Mouse (Mus musculus): ENCODE measurements around the gene Mllt3. TPM values are rescaled to one million over a fixed set of nuclear protein-coding genes. Genes with fewer than 3 reads are reported as not detected.
"Not testable (repeated sequence)": the region's sequence is repeated elsewhere in the genome, so short reads cannot be mapped to it uniquely, and the experiment has no call there.

Mllt3 gene
- polyA plus RNA-seq, 1 experiment from 2014 or later: 92.6 TPM

- peak; percentile 70 for ATAC-seq
- not testable (repeated sequence) for H3K9ac ChIP-seq; H3K4me3 ChIP-seq; H3K4me1 ChIP-seq; H3K4me2 ChIP-seq; H3K27ac ChIP-seq; H3K27me3 ChIP-seq (replicated peaks); H3K9me3 ChIP-seq (replicated peaks); H3K36me3 ChIP-seq
- WGBS (ENCODE audit: insufficient replicate concordance): 21% methylated on average over 1 of the region's 2 CpGs
Measured at GRCm38 (mm10) chr4:87964890-87965289, 68.3 kb downstream of the Mllt3 start.

GRCm38 (mm10) chr4:87963773-87964076 is 69.4 kb downstream of the Mllt3 start:
- no peak for ATAC-seq
- WGBS (ENCODE audit: insufficient replicate concordance): 71% methylated on average over 3 of the region's 3 CpGs
- H3K4me2 ChIP-seq: no peak overlapping the region
- no peaks in the 10 kb centered on the region for H3K36me3 ChIP-seq
- H3K4me3 ChIP-seq: no peak overlapping the region
- H3K27ac ChIP-seq: no peak overlapping the region
- no peak overlapping the region for H3K9ac ChIP-seq
- H3K4me1 ChIP-seq: peaks cover 6% of the 10 kb centered on the region
- H3K9me3 ChIP-seq (replicated peaks): no peaks in the 10 kb centered on the region
- no peaks in the 10 kb centered on the region for H3K27me3 ChIP-seq (replicated peaks)

- Histone ChIP-seq H3K9ac (no peak overlapping the region), H3K4me2 (no peak overlapping the region), H3K9me3 (replicated peaks) (no peaks in the 10 kb centered on the region), H3K27me3 (replicated peaks) (no peaks in the 10 kb centered on the region), H3K4me3 (no peak overlapping the region), H3K36me3 (no peaks in the 10 kb centered on the region), H3K27ac (no peak overlapping the region), H3K4me1 (peaks cover 11% of the 10 kb centered on the region)
- no peak for ATAC-seq
- 77% methylated on average over 13 of the region's 13 CpGs for WGBS (ENCODE audit: insufficient replicate concordance)
Measured at GRCm38 (mm10) chr4:87963055-87963772, 70.0 kb downstream of the Mllt3 start.

GRCm38 (mm10) chr4:87961872-87962271 is 71.3 kb downstream of the Mllt3 start:
- Histone ChIP-seq H3K27me3 (replicated peaks) (no peaks in the 10 kb centered on the region), H3K36me3 (no peaks in the 10 kb centered on the region), H3K4me2 (no peak overlapping the region), H3K9ac (no peak overlapping the region), H3K4me3 (no peak overlapping the region), H3K27ac (no peak overlapping the region), H3K4me1 (peaks cover 22% of the 10 kb centered on the region), H3K9me3 (replicated peaks) (no peaks in the 10 kb centered on the region)
- 76% methylated on average over 6 of the region's 6 CpGs for WGBS (ENCODE audit: insufficient replicate concordance)
- no peak for ATAC-seq

GRCm38 (mm10) chr4:87957852-87958251 is 75.3 kb downstream of the Mllt3 start:
- Histone ChIP-seq H3K4me1 (peaks cover 23% of the 10 kb centered on the region), H3K27ac (no peak overlapping the region), H3K9ac (no peak overlapping the region), H3K4me3 (no peak overlapping the region), H3K36me3 (no peaks in the 10 kb centered on the region), H3K9me3 (replicated peaks) (no peaks in the 10 kb centered on the region), H3K4me2 (no peak overlapping the region), H3K27me3 (replicated peaks) (no peaks in the 10 kb centered on the region)
- ATAC-seq: no peak
- WGBS (ENCODE audit: insufficient replicate concordance): 66% methylated on average over 3 of the region's 3 CpGs

GRCm38 (mm10) chr4:87957198-87957597 is 76.0 kb downstream of the Mllt3 start:
- 77% methylated on average over 3 of the region's 3 CpGs for WGBS (ENCODE audit: insufficient replicate concordance)
- H3K9me3 ChIP-seq (replicated peaks): no peaks in the 10 kb centered on the region
- no peak overlapping the region for H3K4me2 ChIP-seq
- H3K36me3 ChIP-seq: no peaks in the 10 kb centered on the region
- H3K27me3 ChIP-seq (replicated peaks): no peaks in the 10 kb centered on the region
- no peak overlapping the region for H3K9ac ChIP-seq
- peaks cover 23% of the 10 kb centered on the region for H3K4me1 ChIP-seq
- no peak for ATAC-seq
- no peak overlapping the region for H3K27ac ChIP-seq
- H3K4me3 ChIP-seq: no peak overlapping the region

GRCm38 (mm10) chr4:87955132-87955531 is 78.0 kb downstream of the Mllt3 start:
- no peak overlapping the region for H3K4me2 ChIP-seq
- ATAC-seq: no peak
- H3K9ac ChIP-seq: no peak overlapping the region
- H3K9me3 ChIP-seq (replicated peaks): no peaks in the 10 kb centered on the region
- no peaks in the 10 kb centered on the region for H3K27me3 ChIP-seq (replicated peaks)
- H3K4me1 ChIP-seq: peaks cover 23% of the 10 kb centered on the region
- H3K4me3 ChIP-seq: no peak overlapping the region
- 82% methylated on average over 2 of the region's 2 CpGs for WGBS (ENCODE audit: insufficient replicate concordance)
- H3K36me3 ChIP-seq: no peaks in the 10 kb centered on the region
- H3K27ac ChIP-seq: no peak overlapping the region

GRCm38 (mm10) chr4:87954421-87955083 is 78.6 kb downstream of the Mllt3 start:
- Histone ChIP-seq H3K4me1 (peaks cover 23% of the 10 kb centered on the region), H3K9me3 (replicated peaks) (no peaks in the 10 kb centered on the region), H3K9ac (no peak overlapping the region), H3K27me3 (replicated peaks) (no peaks in the 10 kb centered on the region), H3K27ac (no peak overlapping the region), H3K36me3 (no peaks in the 10 kb centered on the region), H3K4me3 (no peak overlapping the region), H3K4me2 (no peak overlapping the region)
- ATAC-seq: no peak
- 69% methylated on average over 7 of the region's 7 CpGs for WGBS (ENCODE audit: insufficient replicate concordance)

GRCm38 (mm10) chr4:87953736-87954135 is 79.4 kb downstream of the Mllt3 start:
- Histone ChIP-seq H3K36me3 (no peaks in the 10 kb centered on the region), H3K27ac (no peak overlapping the region), H3K4me1 (peaks cover 23% of the 10 kb centered on the region), H3K9ac (no peak overlapping the region), H3K4me2 (no peak overlapping the region), H3K4me3 (no peak overlapping the region), H3K27me3 (replicated peaks) (no peaks in the 10 kb centered on the region), H3K9me3 (replicated peaks) (no peaks in the 10 kb centered on the region)
- 51% methylated on average over 4 of the region's 4 CpGs for WGBS (ENCODE audit: insufficient replicate concordance)
- no peak for ATAC-seq

- no peak for ATAC-seq
- Histone ChIP-seq H3K36me3 (no peaks in the 10 kb centered on the region), H3K4me2 (no peak overlapping the region), H3K27ac (no peak overlapping the region), H3K4me1 (peaks cover 19% of the 10 kb centered on the region), H3K27me3 (replicated peaks) (no peaks in the 10 kb centered on the region), H3K9ac (no peak overlapping the region), H3K4me3 (no peak overlapping the region), H3K9me3 (replicated peaks) (no peaks in the 10 kb centered on the region)
- 73% methylated on average over 4 of the region's 4 CpGs for WGBS (ENCODE audit: insufficient replicate concordance)
Measured at GRCm38 (mm10) chr4:87953268-87953667, 79.9 kb downstream of the Mllt3 start.

GRCm38 (mm10) chr4:87949451-87949850 is 83.7 kb downstream of the Mllt3 start:
- Histone ChIP-seq H3K27me3 (replicated peaks) (no peaks in the 10 kb centered on the region), H3K27ac (no peak overlapping the region), H3K9me3 (replicated peaks) (no peaks in the 10 kb centered on the region), H3K4me2 (no peak overlapping the region), H3K36me3 (no peaks in the 10 kb centered on the region), H3K4me3 (no peak overlapping the region), H3K9ac (no peak overlapping the region), H3K4me1 (peaks cover 7% of the 10 kb centered on the region; the same call in 1 of the 2 replicates)
- ATAC-seq: no peak
- WGBS (ENCODE audit: insufficient replicate concordance): 67% methylated on average over 6 of the region's 6 CpGs

GRCm38 (mm10) chr4:87944320-87944719 is 88.8 kb downstream of the Mllt3 start:
- Histone ChIP-seq H3K4me1 (no peaks in the 10 kb centered on the region), H3K4me2 (no peak overlapping the region), H3K36me3 (no peaks in the 10 kb centered on the region), H3K4me3 (no peak overlapping the region), H3K27ac (no peak overlapping the region), H3K9ac (no peak overlapping the region), H3K9me3 (replicated peaks) (no peaks in the 10 kb centered on the region), H3K27me3 (replicated peaks) (no peaks in the 10 kb centered on the region)
- WGBS (ENCODE audit: insufficient replicate concordance): 54% methylated on average over 3 of the region's 3 CpGs
- ATAC-seq: no peak
